Mouse (Mus musculus): ENCODE measurements around the gene Zfp609.
"Not testable (repeated sequence)": the region's sequence is repeated elsewhere in the genome, so short reads cannot be mapped to it uniquely, and the experiment has no call there.

Gene Zfp609

GRCm38 (mm10) chr9:65676358-65677118 is 150.8 kb downstream of the Zfp609 start:
- peak; percentile 83 to 96 for DNase-seq (ENCODE audit: low spot score in 2 of 2)

DNA sequence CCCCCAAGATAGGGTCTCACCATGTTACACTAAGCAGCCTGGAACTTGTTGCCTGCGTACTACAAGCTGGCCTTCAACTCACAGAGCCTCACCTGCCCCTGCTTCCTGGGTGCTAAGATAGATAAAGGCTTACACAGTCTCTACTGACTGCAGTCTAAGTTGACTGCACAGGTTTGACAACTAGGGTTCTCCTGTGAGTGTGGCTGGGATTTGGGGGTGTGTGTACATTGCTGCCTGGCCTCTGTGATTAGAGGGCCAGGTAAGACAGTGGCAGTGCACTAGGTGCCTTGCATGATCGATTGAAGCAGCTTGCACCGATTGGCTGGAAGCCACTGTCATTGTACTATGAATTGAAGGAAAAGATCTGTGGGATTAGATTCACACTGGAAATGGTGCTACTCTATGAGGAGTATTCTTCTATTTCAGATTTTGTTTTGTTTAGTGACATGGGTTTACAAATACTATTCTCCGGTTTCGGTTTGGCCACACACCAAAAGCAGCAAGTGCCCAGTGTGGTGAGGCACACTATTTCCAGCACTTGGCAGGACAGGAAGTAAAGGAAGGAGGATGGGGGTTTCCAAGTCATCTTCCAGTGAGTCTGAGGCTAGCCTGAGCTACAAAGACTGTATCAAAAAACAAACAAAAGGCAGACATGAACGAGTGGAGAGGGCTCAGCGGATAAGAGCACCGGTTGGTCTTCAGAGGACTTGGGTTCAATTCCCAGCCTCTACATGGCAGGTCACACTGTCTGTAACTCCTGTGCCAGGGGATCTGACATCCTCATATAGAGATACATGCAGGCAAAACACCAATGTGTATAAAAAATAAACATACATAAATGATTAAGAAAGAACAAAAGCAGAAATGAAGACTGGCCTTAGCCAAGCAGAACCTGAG is 151.7 kb downstream of the Zfp609 start:
- no peak for DNase-seq (ENCODE audit: low spot score in 2 of 2)

GRCm38 (mm10) chr9:65672996-65673395 is 154.4 kb downstream of the Zfp609 start:
- no peak for DNase-seq (ENCODE audit: low spot score in 2 of 2)

DNA sequence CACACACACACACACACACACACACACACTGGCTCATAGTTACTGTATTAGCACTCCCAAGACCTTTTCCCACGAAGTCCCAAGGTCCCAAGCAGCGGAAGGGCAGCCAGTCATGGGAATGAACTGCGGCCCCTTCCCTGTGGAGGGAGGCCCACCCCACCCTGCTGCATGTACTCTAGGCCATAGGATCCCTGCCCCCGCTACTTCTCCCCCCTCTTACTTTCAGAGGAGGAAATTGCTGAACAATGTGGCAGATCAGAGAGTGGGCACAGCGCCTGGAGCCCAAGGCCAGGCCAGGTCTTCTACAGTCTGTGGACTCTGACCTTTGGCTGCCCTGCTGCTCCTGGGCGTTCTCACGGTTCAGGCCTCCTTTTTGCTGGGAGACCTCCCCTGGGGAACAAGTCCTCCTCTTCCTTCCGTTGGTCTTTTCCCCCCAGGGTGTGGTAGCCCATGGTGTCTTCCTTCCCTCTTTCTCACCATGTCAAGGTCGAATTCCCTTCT is 155.9 kb downstream of the Zfp609 start:
- DNase-seq (ENCODE audit: low spot score in 2 of 2) = no peak

- DNase-seq (ENCODE audit: low spot score in 2 of 2) = no peak
These were observed 159.7 kb downstream of the Zfp609 start, which contains the start of gene Oaz2 for GRCm38 (mm10) chr9:65667701-65668100. TSS of gene Oaz2 (plus strand) at chr9:65668001.

- DNase-seq (ENCODE audit: low spot score in 2 of 2) = peak in 1 of 2 experiments; percentile 34
These were observed 161.3 kb downstream of the Zfp609 start for GRCm38 (mm10) chr9:65666042-65666441.

GRCm38 (mm10) chr9:65664163-65664562 is 163.2 kb downstream of the Zfp609 start:
- peak in 1 of 2 experiments; percentile 61 for DNase-seq (ENCODE audit: low spot score in 2 of 2)

GRCm38 (mm10) chr9:65661493-65661892 is 165.9 kb downstream of the Zfp609 start:
- DNase-seq (ENCODE audit: low spot score in 2 of 2) = no peak

DNA sequence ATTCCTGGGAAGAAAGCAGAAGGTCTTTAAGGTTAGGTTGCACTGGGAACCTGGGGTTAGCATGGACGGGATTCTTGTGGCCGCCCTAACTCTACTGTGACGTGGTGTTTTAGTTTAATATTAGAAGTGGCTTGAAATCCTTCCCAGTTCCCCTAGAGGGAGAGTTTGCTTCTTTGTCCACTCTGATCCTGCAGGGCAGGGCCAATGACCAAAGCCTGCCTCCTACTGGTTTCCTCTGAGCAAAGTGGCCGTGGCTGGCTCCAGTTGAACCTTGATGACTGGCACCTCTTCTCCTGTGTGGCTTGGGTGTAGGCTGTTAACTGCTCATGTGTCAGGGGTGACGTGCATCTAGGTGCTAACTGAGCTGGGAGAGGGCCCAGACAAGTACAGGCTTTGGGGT is 166.3 kb downstream of the Zfp609 start:
- DNase-seq (ENCODE audit: low spot score in 2 of 2) = no peak

- no peak for DNase-seq (ENCODE audit: low spot score in 2 of 2)
These were observed 170.1 kb downstream of the Zfp609 start for GRCm38 (mm10) chr9:65657218-65657617.

DNA sequence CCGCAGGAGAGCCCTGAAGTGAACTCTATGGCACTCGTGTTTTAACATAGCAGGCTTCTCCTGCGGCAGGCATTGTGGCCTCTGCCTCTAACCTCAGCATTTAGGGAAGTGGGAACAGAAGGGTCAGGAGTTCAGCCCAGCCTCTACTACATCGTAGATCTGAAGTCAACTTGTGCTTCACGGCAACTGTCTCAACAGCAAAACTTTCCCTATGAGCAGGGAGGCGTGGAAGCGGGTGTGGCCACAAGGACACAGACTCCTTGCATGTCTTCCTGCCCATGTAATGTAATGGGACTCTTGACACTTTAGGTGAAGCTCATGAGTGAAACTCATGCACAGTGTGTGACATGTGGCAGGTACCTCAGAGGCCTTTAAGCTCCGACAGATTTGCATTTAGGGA is 171.8 kb downstream of the Zfp609 start:
- no peak for DNase-seq (ENCODE audit: low spot score in 2 of 2)

DNA sequence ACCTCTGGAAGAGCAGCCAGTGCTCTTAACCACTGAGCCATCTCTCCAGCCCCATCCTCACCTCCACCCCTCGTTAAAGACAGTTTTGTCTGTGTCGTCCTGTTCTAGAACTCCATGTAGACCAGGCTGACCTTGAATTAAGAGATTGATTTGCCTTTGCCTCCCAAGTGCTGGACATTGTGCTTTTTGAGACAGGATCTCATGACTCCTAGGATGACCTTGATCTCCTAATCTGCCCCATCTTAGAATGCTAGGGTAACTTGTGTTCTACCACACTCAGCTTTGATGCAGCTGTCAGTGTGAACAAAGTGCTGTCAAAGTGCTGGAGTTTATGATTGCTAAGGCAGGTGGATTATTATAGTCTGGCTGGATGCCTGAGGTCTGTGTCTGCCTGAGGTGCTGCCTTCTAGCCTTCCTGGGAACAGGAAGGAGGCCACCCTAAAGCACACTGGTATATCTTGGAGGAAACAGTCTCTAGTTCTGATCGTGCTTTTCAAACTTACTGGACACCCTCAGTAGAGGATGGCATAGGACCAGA is 172.6 kb downstream of the Zfp609 start:
- no peak for DNase-seq (ENCODE audit: low spot score in 2 of 2)

GRCm38 (mm10) chr9:65653741-65654140 is 173.6 kb downstream of the Zfp609 start:
- DNase-seq (ENCODE audit: low spot score in 2 of 2) = no peak

- not testable (repeated sequence) for DNase-seq (ENCODE audit: low spot score in 2 of 2)
These were observed 175.4 kb downstream of the Zfp609 start for GRCm38 (mm10) chr9:65651957-65652356.

GRCm38 (mm10) chr9:65649997-65650396 is 177.4 kb downstream of the Zfp609 start:
- no peak for DNase-seq (ENCODE audit: low spot score in 2 of 2)

DNA sequence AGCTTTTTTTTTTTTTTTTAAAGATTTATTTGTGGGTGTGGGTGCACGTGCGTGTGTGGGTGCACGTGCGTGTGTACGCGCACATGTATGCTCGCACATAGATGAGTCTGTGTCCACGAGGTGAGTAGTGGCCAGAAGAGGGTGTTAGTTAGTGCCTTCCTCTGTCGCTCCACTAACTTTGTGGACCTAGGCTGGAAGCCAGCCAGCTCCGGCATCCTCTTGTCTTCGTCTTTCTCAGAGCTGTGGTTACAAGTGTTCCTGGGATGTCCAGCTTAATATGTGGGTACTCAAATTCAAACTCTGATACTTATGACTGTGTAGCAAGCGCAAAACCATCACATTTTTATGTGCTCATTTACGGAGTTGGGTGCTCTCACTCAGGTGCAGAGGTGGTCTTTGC is 178.6 kb downstream of the Zfp609 start:
- DNase-seq (ENCODE audit: low spot score in 2 of 2) = no peak

DNA sequence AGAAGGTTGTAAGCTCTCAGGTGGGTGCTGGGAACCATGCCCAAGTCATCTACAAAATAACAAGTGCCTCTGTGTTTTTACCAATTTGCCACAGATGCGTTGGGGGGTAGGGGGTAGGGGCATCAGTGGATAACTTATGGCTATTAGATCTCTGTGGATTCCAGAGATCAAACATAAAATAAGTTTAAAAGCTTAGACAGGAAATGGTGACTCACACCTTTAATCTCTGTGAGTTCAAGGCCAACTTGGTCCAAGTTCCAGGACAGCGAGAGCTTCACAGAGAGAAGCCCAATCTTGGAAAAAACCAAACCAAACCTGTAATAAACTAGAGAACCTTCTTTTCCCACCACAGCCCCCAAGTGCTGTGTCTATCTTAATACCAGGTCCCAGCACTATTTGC is 180.6 kb downstream of the Zfp609 start:
- DNase-seq (ENCODE audit: low spot score in 2 of 2) = no peak

- no peak for DNase-seq (ENCODE audit: low spot score in 2 of 2)
These were observed 181.4 kb downstream of the Zfp609 start for GRCm38 (mm10) chr9:65645984-65646383.

- no peak for DNase-seq (ENCODE audit: low spot score in 2 of 2)
These were observed 182.4 kb downstream of the Zfp609 start for GRCm38 (mm10) chr9:65644960-65645359.

GRCm38 (mm10) chr9:65642546-65642945 is 184.8 kb downstream of the Zfp609 start:
- DNase-seq (ENCODE audit: low spot score in 2 of 2) = no peak
